Mouse (Mus musculus): ENCODE data around the gene Sdhb.

DNA sequence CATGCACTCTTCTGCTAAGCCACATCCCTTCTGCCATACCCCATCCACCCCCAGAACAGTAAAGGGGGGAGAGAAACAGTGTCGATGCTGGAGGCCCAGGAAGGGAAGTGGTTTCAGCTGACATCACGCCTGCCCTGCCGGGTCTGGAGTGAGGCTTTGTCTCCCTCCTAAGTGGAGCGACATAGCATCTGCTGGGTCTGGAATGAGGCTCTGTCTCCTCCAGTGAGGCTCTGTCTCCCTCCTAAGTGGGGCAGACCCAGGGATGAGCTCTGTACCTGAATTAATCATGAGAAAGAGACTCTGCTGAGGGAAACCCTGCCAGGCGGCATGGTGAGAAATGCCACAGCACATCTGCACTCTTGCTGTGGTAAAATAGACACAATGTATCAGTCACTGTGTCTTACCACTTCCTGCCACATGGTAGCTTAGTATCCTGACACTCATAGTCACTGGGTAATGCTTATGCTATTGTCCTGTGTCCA is 16.0 kb upstream of the Sdhb start:
- no peak for TF ChIP-seq CTCF (IDR thresholded peaks at IDR 0.05; ENCODE audit: low read depth, low read length)
- TF ChIP-seq POLR2A (IDR thresholded peaks at IDR 0.05; ENCODE audit: insufficient read depth, low read length), result no peak
